Mouse (Mus musculus): Measurements from ENCODE around the gene Npy5r. TPM values are rescaled to one million over a fixed set of nuclear protein-coding genes. Genes with fewer than 3 reads are reported as not detected.

Npy5r gene
- polyA plus RNA-seq, 1 experiment from 2014 or later = 0.29 TPM

DNA sequence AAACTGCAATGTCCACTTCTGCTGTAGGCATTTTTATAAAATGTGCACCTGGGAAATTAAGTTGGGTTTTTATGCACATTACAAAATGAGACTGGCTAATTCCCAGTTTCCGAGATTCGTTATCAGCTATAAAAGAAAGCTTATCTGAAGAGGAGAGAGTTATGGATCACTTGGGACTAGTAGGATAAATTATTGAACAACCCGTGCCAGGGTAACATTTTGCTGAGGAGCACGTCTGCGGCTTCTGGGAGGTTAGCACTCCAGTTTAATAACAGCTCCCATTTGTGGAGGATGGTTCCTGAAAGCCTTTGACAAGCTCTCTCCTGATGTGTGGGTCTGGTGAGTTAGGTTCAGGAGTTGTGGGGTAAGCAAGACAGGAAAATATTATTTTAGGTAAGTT, 2.5 kb upstream of the Npy5r start:
- DNase-seq (ENCODE audit: low spot score, missing footprints) (peak; percentile 62), ATAC-seq (ENCODE audit: low FRiP score) (no peak)
- no peaks in the 10 kb centered on the region for H3K9me3 ChIP-seq (ENCODE audit: control insufficient read depth, low read length)
- 78% methylated on average over 5 of the region's 5 CpGs for WGBS
- H3K4me1 ChIP-seq (ENCODE audit: control insufficient read depth, insufficient read depth, low read length) = no peaks in the 10 kb centered on the region; the same call in 1 of the 2 replicates
- no peaks in the 10 kb centered on the region for H3K36me3 ChIP-seq (ENCODE audit: control insufficient read depth, insufficient read depth, low read length)
- H3K27me3 ChIP-seq (ENCODE audit: control insufficient read depth, insufficient read depth, low read length) = no peaks in the 10 kb centered on the region
- no peak overlapping the region for H3K4me2 ChIP-seq
- no peak overlapping the region for H3K9ac ChIP-seq (ENCODE audit: low read length)
- H3K27ac ChIP-seq (ENCODE audit: low read depth, low read length) = no peak overlapping the region
- no peak overlapping the region for H3K4me3 ChIP-seq (ENCODE audit: low read depth, low read length)

GRCm38 (mm10) chr8:66688799-66689198, 871 bp upstream of the Npy5r start:
- Histone ChIP-seq H3K36me3 (ENCODE audit: control insufficient read depth, insufficient read depth, low read length) (no peaks in the 10 kb centered on the region), H3K9ac (ENCODE audit: low read length) (no peak overlapping the region), H3K4me2 (no peak overlapping the region), H3K9me3 (ENCODE audit: control insufficient read depth, low read length) (no peaks in the 10 kb centered on the region), H3K4me1 (ENCODE audit: control insufficient read depth, insufficient read depth, low read length) (no peaks in the 10 kb centered on the region; the same call in 1 of the 2 replicates), H3K27me3 (ENCODE audit: control insufficient read depth, insufficient read depth, low read length) (no peaks in the 10 kb centered on the region), H3K27ac (ENCODE audit: low read depth, low read length) (no peak overlapping the region), H3K4me3 (ENCODE audit: low read depth, low read length) (no peak overlapping the region)
- 61% methylated on average over 4 of the region's 4 CpGs for WGBS
- ATAC-seq (ENCODE audit: low FRiP score) (no peak), DNase-seq (ENCODE audit: low spot score, missing footprints) (no peak)

- DNase-seq (ENCODE audit: low spot score, missing footprints) (peak; percentile 88), ATAC-seq (ENCODE audit: low FRiP score) (peak; percentile 56)
- no peak overlapping the region for H3K27ac ChIP-seq (ENCODE audit: low read depth, low read length)
- peak overlapping the region; percentile 70; the same call in 1 of the 2 replicates for H3K9ac ChIP-seq (ENCODE audit: low read length)
- H3K36me3 ChIP-seq (ENCODE audit: control insufficient read depth, insufficient read depth, low read length) = no peaks in the 10 kb centered on the region
- 26% methylated on average over 6 of the region's 6 CpGs for WGBS
- no peaks in the 10 kb centered on the region; the same call in 1 of the 2 replicates for H3K4me1 ChIP-seq (ENCODE audit: control insufficient read depth, insufficient read depth, low read length)
- peak overlapping the region; percentile 93 for H3K4me2 ChIP-seq
- no peaks in the 10 kb centered on the region for H3K9me3 ChIP-seq (ENCODE audit: control insufficient read depth, low read length)
- no peaks in the 10 kb centered on the region for H3K27me3 ChIP-seq (ENCODE audit: control insufficient read depth, insufficient read depth, low read length)
- H3K4me3 ChIP-seq (ENCODE audit: low read depth, low read length) = peak overlapping the region; percentile 43
Measured at GRCm38 (mm10) chr8:66688395-66688794, 467 bp upstream of the Npy5r start.

- ATAC-seq (ENCODE audit: low FRiP score) = no peak
- Histone ChIP-seq H3K4me1 (ENCODE audit: control insufficient read depth, insufficient read depth, low read length) (no peaks in the 10 kb centered on the region), H3K4me2 (no peak overlapping the region), H3K27me3 (ENCODE audit: control insufficient read depth, insufficient read depth, low read length) (no peaks in the 10 kb centered on the region), H3K27ac (ENCODE audit: low read depth, low read length) (no peak overlapping the region), H3K4me3 (ENCODE audit: low read depth, low read length) (no peak overlapping the region), H3K9me3 (ENCODE audit: control insufficient read depth, low read length) (no peaks in the 10 kb centered on the region), H3K9ac (ENCODE audit: low read length) (no peak overlapping the region), H3K36me3 (ENCODE audit: control insufficient read depth, insufficient read depth, low read length) (no peaks in the 10 kb centered on the region)
- whole genome bisulfite sequencing = 86% methylated on average over 2 of the region's 2 CpGs
- no peak for DNase-seq (ENCODE audit: low spot score, missing footprints)
Measured at GRCm38 (mm10) chr8:66681261-66681660, 6.7 kb downstream of the Npy5r start.

GRCm38 (mm10) chr8:66630721-66631120, 57.2 kb downstream of the Npy5r start:
- ATAC-seq (ENCODE audit: low FRiP score) = no peak
- no peaks in the 10 kb centered on the region for H3K36me3 ChIP-seq (ENCODE audit: control insufficient read depth, insufficient read depth, low read length)
- DNase-seq (ENCODE audit: low spot score, missing footprints) = no peak
- H3K27me3 ChIP-seq (ENCODE audit: control insufficient read depth, insufficient read depth, low read length) = no peaks in the 10 kb centered on the region
- H3K27ac ChIP-seq (ENCODE audit: low read depth, low read length) = no peak overlapping the region
- H3K4me2 ChIP-seq = no peak overlapping the region
- no peaks in the 10 kb centered on the region for H3K4me1 ChIP-seq (ENCODE audit: control insufficient read depth, insufficient read depth, low read length)
- no peak overlapping the region for H3K4me3 ChIP-seq (ENCODE audit: low read depth, low read length)
- no peak overlapping the region for H3K9ac ChIP-seq (ENCODE audit: low read length)
- no peaks in the 10 kb centered on the region for H3K9me3 ChIP-seq (ENCODE audit: control insufficient read depth, low read length)
- WGBS = 66% methylated on average over 1 of the region's 1 CpGs

Other genes with a start within 250 kb of the Npy5r start
- 14.2 and 16.4 TPM in 2 replicates for gene Tma16, start 201.6 kb downstream of the Npy5r start, polyA plus RNA-seq (2014; fragmentation: Nextera tagmentation; extraction: Ambion mirVana)
- not detected in 2 replicates for gene Tktl2, start 176.4 kb downstream of the Npy5r start, polyA plus RNA-seq (2014; fragmentation: Nextera tagmentation; extraction: Ambion mirVana)
- 1.1 and 1.7 TPM in 2 replicates for gene Npy1r, start 9.1 kb upstream of the Npy5r start, polyA plus RNA-seq (2014; fragmentation: Nextera tagmentation; extraction: Ambion mirVana)
- 5.0 and 5.2 TPM in 2 replicates for gene Naf1, start 172.1 kb upstream of the Npy5r start, polyA plus RNA-seq (2014; fragmentation: Nextera tagmentation; extraction: Ambion mirVana)

Measured in midbrain, embryonic 11.5 days (tissue).